Mouse (Mus musculus) heart, embryonic 13.5 days (tissue): Measurements from ENCODE around the gene Pdk2. TPM values are rescaled to one million over a fixed set of nuclear protein-coding genes. Genes with fewer than 3 reads are reported as not detected.

Experiments used
- ATAC-seq: fragments of 200-750 bp; cut with Nextera tagmentation; 2 replicates; pipeline ENCODE4 v1.8.0; 2017; ENCODE audit warnings: moderate TSS enrichment; ENCODE audit not compliant: insufficient number of reproducible peaks, low FRiP score, low TSS enrichment; ENCODE audit errors: extremely low read depth
- H3K27ac ChIP-seq: fragments of 300-500 bp; sonication (generic); replicated peaks from 2 replicates; pipeline ENCODE4 v1.5.1; 2015; ENCODE audit warnings: moderate library complexity, mild to moderate bottlenecking, inconsistent platforms
- H3K27me3 ChIP-seq: fragments of 300-500 bp; sonication (generic); replicated peaks from 2 replicates; pipeline ENCODE4 v1.6.1; 2015; ENCODE audit warnings: mild to moderate bottlenecking, inconsistent platforms
- H3K36me3 ChIP-seq: fragments of 300-500 bp; sonication (generic); 2 replicates; pipeline ENCODE4 v1.6.1; 2015; ENCODE audit warnings: mild to moderate bottlenecking, inconsistent platforms
- H3K4me1 ChIP-seq: fragments of 300-500 bp; sonication (generic); 2 replicates; pipeline ENCODE4 v1.6.1; 2015; ENCODE audit warnings: inconsistent platforms
- H3K4me2 ChIP-seq: fragments of 300-500 bp; sonication (generic); 2 replicates; pipeline ENCODE4 v1.6.1; 2015; ENCODE audit warnings: inconsistent platforms, mild to moderate bottlenecking, moderate library complexity
- H3K4me3 ChIP-seq: fragments of 300-500 bp; sonication (generic); 2 replicates; pipeline ENCODE4 v1.5.1; 2015; ENCODE audit warnings: moderate library complexity, mild to moderate bottlenecking, inconsistent platforms
- H3K9ac ChIP-seq: fragments of 300-500 bp; sonication (generic); 2 replicates; pipeline ENCODE4 v1.6.1; 2015; ENCODE audit warnings: inconsistent platforms, mild to moderate bottlenecking, moderate library complexity
- H3K9me3 ChIP-seq: fragments of 300-500 bp; sonication (generic); 2 replicates; pipeline ENCODE4 v1.6.1; 2016; ENCODE audit warnings: inconsistent platforms
- WGBS: fragments of 180-500 bp; shearing (Covaris S2); methylation state at CpG from one replicate; pipeline ENCODE4 v1.1.7; 2015; ENCODE audit warnings: mixed read lengths; 5-methylcytosine and 5-hydroxymethylcytosine counted together
- polyA plus RNA-seq: library from polyadenylated mRNA; unstranded; fragments of >200 nt; fragmentation: Nextera tagmentation; extraction: Ambion mirVana; gene quantifications from 2 replicates; pipeline ENCODE4 v1.2.1, GENCODE M21; 2015

The Pdk2 gene
- polyA plus RNA-seq, 1 experiment from 2014 or later, result 77.9 TPM

DNA sequence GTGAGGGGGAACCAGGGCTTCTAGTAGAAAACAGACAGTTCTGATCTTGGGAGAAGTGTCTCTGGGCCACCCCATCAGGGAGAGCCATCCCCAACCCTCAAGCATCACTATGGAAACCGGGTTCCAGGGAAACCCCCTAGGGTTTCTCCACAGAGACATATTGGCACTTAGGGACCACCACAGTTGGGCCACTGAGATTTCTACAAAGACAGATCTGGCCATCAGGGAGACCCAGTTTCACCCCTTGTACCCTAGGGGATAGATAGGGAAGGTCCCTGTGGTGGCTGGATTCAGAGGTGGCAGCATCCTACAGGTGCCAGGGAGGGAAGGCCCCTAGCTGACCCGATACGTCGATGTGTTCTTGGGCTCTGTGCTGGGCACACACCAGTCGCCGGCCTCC is 14.3 kb downstream of the Pdk2 start:
- Histone ChIP-seq H3K4me2 (no peak overlapping the region), H3K27me3 (0 out of 2 replicates have a peak, but pooled peaks cover 3% of the 10 kb centered on the region)
- WGBS, result 82% methylated on average over 6 of the region's 6 CpGs

GRCm38 (mm10) chr11:95026090-95026542 is 15.0 kb downstream of the Pdk2 start:
- Histone ChIP-seq H3K4me3 (no peak overlapping the region), H3K36me3 (peaks cover 93% of the 10 kb centered on the region), H3K4me1 (peaks cover 5% of the 10 kb centered on the region; the same call in 1 of the 2 replicates), H3K9me3 (no peaks in the 10 kb centered on the region), H3K27ac (no peak overlapping the region), H3K27me3 (peaks cover 4% of the 10 kb centered on the region; the same call in 1 of the 2 replicates), H3K4me2 (no peak overlapping the region), H3K9ac (no peak overlapping the region)
- 73% methylated on average over 6 of the region's 6 CpGs for WGBS
- no peak for ATAC-seq

More for the DNA sequence above, 14.3 kb downstream of the Pdk2 start:
- ATAC-seq, result no peak
- Histone ChIP-seq H3K9ac (no peak overlapping the region), H3K4me1 (peaks cover 5% of the 10 kb centered on the region; the same call in 1 of the 2 replicates), H3K27ac (no peak overlapping the region), H3K4me3 (no peak overlapping the region), H3K36me3 (peaks cover 93% of the 10 kb centered on the region), H3K9me3 (no peaks in the 10 kb centered on the region)

GRCm38 (mm10) chr11:95025227-95026012 is 15.7 kb downstream of the Pdk2 start:
- Histone ChIP-seq H3K9me3 (no peaks in the 10 kb centered on the region), H3K4me1 (peaks cover 5% of the 10 kb centered on the region; the same call in 1 of the 2 replicates), H3K27ac (no peak overlapping the region), H3K27me3 (peaks cover 11% of the 10 kb centered on the region), H3K4me3 (no peak overlapping the region), H3K36me3 (peaks cover 94% of the 10 kb centered on the region), H3K9ac (no peak overlapping the region), H3K4me2 (no peak overlapping the region)
- no peak for ATAC-seq
- 81% methylated on average over 11 of the region's 11 CpGs for WGBS

DNA sequence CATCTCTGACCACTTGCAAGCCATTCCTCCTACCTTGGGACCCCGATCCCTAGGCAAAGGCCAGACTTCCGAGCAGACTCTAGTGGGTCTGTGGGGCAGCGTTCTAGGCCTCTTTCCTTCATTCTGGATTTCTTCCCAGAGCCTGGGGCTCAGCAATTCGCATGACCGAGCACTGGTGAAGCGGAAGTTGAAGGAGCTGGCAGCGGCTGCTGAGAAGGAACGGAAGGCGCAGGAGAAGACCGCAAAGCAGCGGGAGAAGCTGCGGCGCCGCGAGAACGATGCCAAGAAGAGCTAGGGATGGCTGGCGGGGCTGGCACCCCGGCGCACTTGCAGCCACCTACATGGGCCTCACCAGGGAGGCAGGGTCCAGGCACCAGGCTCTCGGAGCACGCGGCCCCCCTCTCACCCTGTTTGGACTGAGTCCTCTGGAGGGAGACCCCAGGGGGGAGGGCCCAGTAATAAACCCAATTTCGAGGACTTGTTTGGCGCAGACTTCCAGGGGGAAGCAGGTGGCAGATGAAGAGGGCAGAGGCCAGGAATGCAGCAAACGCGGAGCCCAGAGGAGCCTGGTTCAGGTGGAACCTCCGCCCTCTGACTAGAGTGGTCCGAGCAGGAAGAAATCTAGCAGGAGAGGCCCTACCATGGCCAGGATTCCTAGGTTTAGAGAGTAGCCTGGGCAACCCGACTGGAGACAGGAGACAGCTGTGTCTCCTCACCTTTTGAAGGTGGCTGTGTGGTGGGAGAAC is 16.5 kb downstream of the Pdk2 start:
- no peaks in the 10 kb centered on the region for H3K9me3 ChIP-seq
- no peak overlapping the region for H3K4me3 ChIP-seq
- H3K9ac ChIP-seq, result 0 out of 2 replicates have a peak overlapping the region, but pooled peaks have one; percentile 9
- no peak overlapping the region for H3K4me2 ChIP-seq
- peaks cover 5% of the 10 kb centered on the region; the same call in 1 of the 2 replicates for H3K4me1 ChIP-seq
- H3K27me3 ChIP-seq, result peaks cover 19% of the 10 kb centered on the region
- WGBS, result 71% methylated on average over 29 of the region's 29 CpGs
- no peak overlapping the region for H3K27ac ChIP-seq
- no peak for ATAC-seq
- H3K36me3 ChIP-seq, result peaks cover 98% of the 10 kb centered on the region

GRCm38 (mm10) chr11:95023481-95023880 is 17.7 kb downstream of the Pdk2 start:
- no peak overlapping the region for H3K9ac ChIP-seq
- H3K4me1 ChIP-seq, result peaks cover 5% of the 10 kb centered on the region; the same call in 1 of the 2 replicates
- H3K9me3 ChIP-seq, result no peaks in the 10 kb centered on the region
- H3K4me2 ChIP-seq, result no peak overlapping the region
- no peak overlapping the region for H3K27ac ChIP-seq
- H3K36me3 ChIP-seq, result peaks cover 95% of the 10 kb centered on the region
- whole genome bisulfite sequencing, result 93% methylated on average over 9 of the region's 9 CpGs
- peaks cover 27% of the 10 kb centered on the region for H3K27me3 ChIP-seq
- H3K4me3 ChIP-seq, result no peak overlapping the region
- ATAC-seq, result no peak

DNA sequence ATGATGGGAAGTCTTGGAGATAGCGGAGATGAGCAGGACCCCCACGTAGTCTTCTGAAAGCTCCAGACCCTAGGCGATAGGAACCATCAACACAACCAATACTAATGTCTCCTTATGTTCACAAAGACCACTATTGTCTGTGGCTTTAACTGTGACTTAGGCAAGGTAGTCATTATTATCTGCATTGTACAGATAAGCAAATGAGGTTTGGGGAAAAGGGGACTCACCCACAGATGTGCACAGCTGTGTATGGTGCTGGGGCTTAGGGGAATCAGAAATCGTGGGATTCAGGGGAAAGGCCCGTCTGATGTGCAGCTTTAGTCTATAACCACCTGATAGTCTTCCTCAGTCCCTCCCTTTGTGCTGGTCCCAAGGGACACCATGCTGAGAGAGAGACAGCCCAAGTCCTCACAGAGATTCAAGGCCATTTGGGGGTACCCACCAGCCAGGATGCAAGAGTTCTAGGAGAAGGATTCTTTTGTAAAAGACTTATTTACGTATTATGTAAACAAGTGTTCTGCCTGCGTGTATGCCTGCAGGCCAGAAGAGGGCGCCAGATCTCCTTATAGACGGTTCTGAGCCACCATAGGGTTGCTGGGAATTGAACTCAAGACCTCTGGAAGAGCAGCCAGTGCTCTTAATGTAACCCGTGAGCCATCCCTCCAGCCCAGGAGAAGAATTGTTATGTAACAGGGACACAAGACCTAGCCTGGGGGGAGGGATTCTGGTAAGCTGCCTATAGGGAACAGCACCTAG is 18.7 kb downstream of the Pdk2 start:
- 72% methylated on average over 10 of the region's 10 CpGs for WGBS
- Histone ChIP-seq H3K27ac (no peak overlapping the region), H3K9me3 (no peaks in the 10 kb centered on the region), H3K4me1 (peaks cover 7% of the 10 kb centered on the region), H3K4me2 (no peak overlapping the region), H3K36me3 (peaks cover 84% of the 10 kb centered on the region), H3K27me3 (peaks cover 27% of the 10 kb centered on the region), H3K9ac (no peak overlapping the region), H3K4me3 (no peak overlapping the region)
- no peak for ATAC-seq

GRCm38 (mm10) chr11:95015484-95015883 is 25.7 kb downstream of the Pdk2 start:
- Histone ChIP-seq H3K4me1 (peaks cover 59% of the 10 kb centered on the region), H3K4me3 (no peak overlapping the region), H3K27ac (no peak overlapping the region), H3K27me3 (peaks cover 20% of the 10 kb centered on the region), H3K36me3 (peaks cover 39% of the 10 kb centered on the region), H3K9ac (peak overlapping the region; percentile 47), H3K4me2 (peak overlapping the region; percentile 13; the same call in 1 of the 2 replicates), H3K9me3 (no peaks in the 10 kb centered on the region)
- WGBS, result 74% methylated on average over 3 of the region's 3 CpGs
- ATAC-seq, result no peak

DNA sequence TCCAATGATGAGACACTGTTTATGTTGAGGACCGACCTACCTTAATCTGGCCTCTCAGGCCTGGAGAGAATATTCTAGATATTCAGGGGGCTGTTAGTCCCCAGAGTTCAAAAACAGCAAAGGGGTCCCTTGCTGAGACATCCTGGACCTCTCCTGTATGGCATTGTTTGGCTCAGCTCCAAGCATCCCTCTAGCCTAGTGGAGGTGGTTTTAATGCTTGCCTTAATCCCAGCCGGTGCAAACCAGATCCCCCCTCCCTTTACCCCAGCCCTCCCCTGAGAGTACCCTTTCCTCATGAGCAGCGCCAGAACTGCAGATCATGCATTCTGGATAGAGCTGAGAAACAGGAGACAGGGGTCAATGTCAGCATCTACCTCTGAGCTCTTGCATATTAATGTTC is 28.7 kb downstream of the Pdk2 start:
- peak overlapping the region; percentile 93 for H3K4me2 ChIP-seq
- 29% methylated on average over 3 of the region's 3 CpGs for WGBS
- H3K4me3 ChIP-seq, result peak overlapping the region; percentile 77; the same call in 1 of the 2 replicates

DNA sequence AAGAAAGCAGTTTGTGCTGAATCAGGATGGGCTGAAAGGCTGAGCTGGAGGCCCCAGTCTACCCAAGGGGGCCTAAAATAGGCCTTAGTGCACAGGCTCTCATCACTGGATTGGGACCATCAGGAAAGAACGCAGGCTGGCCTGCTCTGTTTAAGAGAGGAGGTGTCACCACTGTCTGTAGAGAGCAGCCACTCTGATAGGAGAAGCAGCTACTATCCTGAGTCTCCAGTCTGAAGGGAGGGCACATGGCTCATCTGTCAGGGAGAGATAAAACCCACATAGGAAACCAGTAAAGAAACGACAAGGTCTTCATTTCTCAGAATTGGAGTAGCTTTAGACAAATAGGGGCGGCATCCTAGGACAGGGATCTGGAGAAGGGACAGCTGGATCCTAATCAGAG is 29.1 kb downstream of the Pdk2 start:
- Histone ChIP-seq H3K36me3 (peaks cover 21% of the 10 kb centered on the region), H3K4me2 (peak overlapping the region; percentile 93), H3K9ac (peak overlapping the region; percentile 93), H3K4me1 (peaks cover 80% of the 10 kb centered on the region), H3K27ac (peak overlapping the region; percentile 79), H3K9me3 (no peaks in the 10 kb centered on the region), H3K4me3 (peak overlapping the region; percentile 77; the same call in 1 of the 2 replicates), H3K27me3 (no peaks in the 10 kb centered on the region)
- 24% methylated on average over 3 of the region's 3 CpGs for WGBS
- ATAC-seq, result peak; percentile 55; the same call in 1 of the 2 replicates

More for the DNA sequence above, 28.7 kb downstream of the Pdk2 start:
- peaks cover 21% of the 10 kb centered on the region for H3K36me3 ChIP-seq
- ATAC-seq, result no peak
- no peaks in the 10 kb centered on the region for H3K27me3 ChIP-seq
- H3K4me1 ChIP-seq, result peaks cover 80% of the 10 kb centered on the region
- H3K27ac ChIP-seq, result peak overlapping the region; percentile 79
- H3K9ac ChIP-seq, result peak overlapping the region; percentile 54; the same call in 1 of the 2 replicates
- no peaks in the 10 kb centered on the region for H3K9me3 ChIP-seq

- peak overlapping the region; percentile 77 for H3K4me3 ChIP-seq
- no peaks in the 10 kb centered on the region for H3K9me3 ChIP-seq
- ATAC-seq, result no peak
- peak overlapping the region; percentile 93 for H3K9ac ChIP-seq
- H3K27me3 ChIP-seq, result no peaks in the 10 kb centered on the region
- 19% methylated on average over 1 of the region's 1 CpGs for WGBS
- peak overlapping the region; percentile 93 for H3K4me2 ChIP-seq
- H3K27ac ChIP-seq, result peak overlapping the region; percentile 79
- peaks cover 82% of the 10 kb centered on the region for H3K4me1 ChIP-seq
- peaks cover 17% of the 10 kb centered on the region for H3K36me3 ChIP-seq
These were observed 29.7 kb downstream of the Pdk2 start for GRCm38 (mm10) chr11:95011416-95011815.
